Mouse (Mus musculus): Measurements from ENCODE around the gene 1700001P01Rik. TPM values are rescaled to one million over a fixed set of nuclear protein-coding genes. Genes with fewer than 3 reads are reported as not detected.

The 1700001P01Rik gene
- polyA plus RNA-seq, 1 experiment from 2014 or later = 0.31 TPM

DNA sequence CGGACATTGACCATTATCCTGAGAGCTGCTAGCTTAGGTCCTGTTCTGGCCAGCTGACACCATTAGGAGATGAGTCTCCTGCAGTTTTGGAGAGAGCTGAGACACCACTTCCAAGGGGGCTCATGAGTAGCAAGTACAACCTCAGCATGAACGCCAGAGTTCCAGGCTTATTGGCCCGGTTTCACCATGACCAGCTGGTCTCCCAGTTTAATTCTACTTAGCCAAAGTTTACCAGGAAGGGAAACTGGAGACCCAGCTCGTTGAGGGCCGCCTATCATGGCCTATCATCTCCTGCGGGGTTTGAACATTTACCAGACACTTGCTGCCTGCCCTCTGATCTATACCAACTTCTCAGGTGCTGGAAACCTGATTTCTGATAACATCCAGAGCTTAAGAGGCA lies 31.9 kb upstream of the 1700001P01Rik start:
- H3K27ac ChIP-seq (ENCODE audit: low read depth) = peak overlapping the region; percentile 78
- ATAC-seq (replicated peaks; ENCODE audit: low FRiP score, low TSS enrichment, low read depth) (no peak), DNase-seq (ENCODE audit: low spot score) (no peak)
- H3K27me3 ChIP-seq (replicated peaks; ENCODE audit: control insufficient read depth, insufficient read depth, low read length) = no peaks in the 10 kb centered on the region
- 20% methylated on average over 6 of the region's 6 CpGs for WGBS
- peaks cover 37% of the 10 kb centered on the region for H3K36me3 ChIP-seq (ENCODE audit: control insufficient read depth, insufficient read depth, low read length)
- H3K4me1 ChIP-seq (replicated peaks; ENCODE audit: control insufficient read depth, insufficient read depth, low read length) = peaks cover 94% of the 10 kb centered on the region
- no peak overlapping the region for H3K4me3 ChIP-seq (ENCODE audit: low read depth, low read length)
- H3K9me3 ChIP-seq (ENCODE audit: control insufficient read depth, low read length) = no peaks in the 10 kb centered on the region
- H3K9ac ChIP-seq (ENCODE audit: low read length) = no peak overlapping the region
- H3K4me2 ChIP-seq (ENCODE audit: low read length) = peak overlapping the region; percentile 25; the same call in 1 of the 2 replicates

DNA sequence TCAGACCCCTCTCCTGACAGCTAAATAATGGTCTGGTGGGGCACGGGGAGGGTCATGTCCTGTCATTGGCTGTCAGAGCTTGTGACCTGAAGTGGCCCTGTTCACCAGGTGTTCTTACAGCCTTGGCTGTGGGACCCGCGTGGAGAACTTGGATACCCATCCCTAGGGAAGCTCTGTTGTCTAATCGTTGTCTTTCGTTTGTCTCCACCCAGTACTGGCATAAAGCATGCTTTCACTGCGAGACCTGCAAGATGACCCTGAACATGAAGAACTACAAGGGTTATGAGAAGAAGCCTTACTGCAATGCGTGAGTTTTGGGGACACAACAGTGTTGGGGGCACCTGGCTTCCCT lies 30.9 kb upstream of the 1700001P01Rik start:
- peak overlapping the region; percentile 80; the same call in 1 of the 2 replicates for H3K27ac ChIP-seq (ENCODE audit: low read depth)
- peaks cover 37% of the 10 kb centered on the region for H3K36me3 ChIP-seq (ENCODE audit: control insufficient read depth, insufficient read depth, low read length)
- H3K9me3 ChIP-seq (ENCODE audit: control insufficient read depth, low read length) = no peaks in the 10 kb centered on the region
- peak overlapping the region; percentile 55 for H3K4me2 ChIP-seq (ENCODE audit: low read length)
- no peak overlapping the region for H3K9ac ChIP-seq (ENCODE audit: low read length)
- H3K4me3 ChIP-seq (ENCODE audit: low read depth, low read length) = no peak overlapping the region
- DNase-seq (ENCODE audit: low spot score) (no peak), ATAC-seq (replicated peaks; ENCODE audit: low FRiP score, low TSS enrichment, low read depth) (no peak)
- no peaks in the 10 kb centered on the region for H3K27me3 ChIP-seq (replicated peaks; ENCODE audit: control insufficient read depth, insufficient read depth, low read length)
- 65% methylated on average over 7 of the region's 7 CpGs for WGBS
- peaks cover 94% of the 10 kb centered on the region for H3K4me1 ChIP-seq (replicated peaks; ENCODE audit: control insufficient read depth, insufficient read depth, low read length)

DNA sequence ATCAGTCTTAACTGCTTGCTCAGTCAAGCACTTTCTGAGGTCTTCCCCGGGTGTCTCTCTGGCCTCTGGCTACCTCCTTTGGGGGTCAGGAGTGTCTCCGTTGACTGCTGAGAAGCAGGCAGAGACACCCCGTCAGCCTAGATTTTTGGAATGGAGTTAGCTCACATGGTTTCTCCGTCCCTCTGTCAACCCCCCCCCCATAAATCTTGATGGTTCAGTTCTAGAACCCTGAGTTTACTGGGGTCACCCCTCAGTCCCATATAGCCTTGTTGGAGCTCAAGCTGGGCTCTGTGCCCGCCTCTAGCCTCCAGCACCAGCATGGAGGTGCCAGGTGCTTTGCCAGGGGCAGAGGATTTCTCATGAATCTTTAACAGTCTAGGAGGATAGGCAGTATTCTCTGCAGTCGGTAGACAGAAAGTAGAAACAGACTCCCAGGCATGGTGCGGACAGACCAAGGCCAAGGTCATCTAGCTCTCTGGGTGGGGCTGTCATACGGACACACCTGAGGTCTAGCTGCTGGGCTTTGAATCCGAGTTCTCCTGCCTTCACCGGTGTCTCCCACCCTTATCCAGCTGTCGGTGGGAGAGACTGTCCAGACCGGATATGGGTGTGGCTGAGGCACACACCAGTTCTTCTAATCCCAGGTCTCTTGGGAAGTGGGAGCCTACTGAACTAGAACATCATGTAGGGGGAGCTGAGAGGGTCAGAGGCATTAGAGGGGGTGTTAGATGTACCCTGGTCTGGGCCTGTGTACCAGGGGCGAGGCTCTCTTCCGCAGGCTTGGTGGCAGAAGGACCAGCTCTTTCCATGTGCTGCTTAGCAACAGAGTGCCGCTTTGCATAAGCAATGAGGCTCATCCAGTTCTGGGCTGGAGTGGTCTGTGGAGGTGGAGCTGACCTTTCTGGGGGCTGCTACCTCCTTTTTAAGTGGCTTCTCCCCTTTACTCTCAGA lies 30.2 kb upstream of the 1700001P01Rik start:
- Histone ChIP-seq H3K27me3 (replicated peaks; ENCODE audit: control insufficient read depth, insufficient read depth, low read length) (no peaks in the 10 kb centered on the region), H3K4me3 (ENCODE audit: low read depth, low read length) (0 out of 2 replicates have a peak overlapping the region, but pooled peaks have one; percentile 2), H3K4me1 (replicated peaks; ENCODE audit: control insufficient read depth, insufficient read depth, low read length) (peaks cover 95% of the 10 kb centered on the region), H3K9me3 (ENCODE audit: control insufficient read depth, low read length) (no peaks in the 10 kb centered on the region), H3K36me3 (ENCODE audit: control insufficient read depth, insufficient read depth, low read length) (peaks cover 36% of the 10 kb centered on the region), H3K9ac (ENCODE audit: low read length) (0 out of 2 replicates have a peak overlapping the region, but pooled peaks have one; percentile 20), H3K27ac (ENCODE audit: low read depth) (peak overlapping the region; percentile 80), H3K4me2 (ENCODE audit: low read length) (peak overlapping the region; percentile 55)
- ATAC-seq (replicated peaks; ENCODE audit: low FRiP score, low TSS enrichment, low read depth) (no peak), DNase-seq (ENCODE audit: low spot score) (peak; percentile 72)
- WGBS = 21% methylated on average over 15 of the region's 15 CpGs

DNA sequence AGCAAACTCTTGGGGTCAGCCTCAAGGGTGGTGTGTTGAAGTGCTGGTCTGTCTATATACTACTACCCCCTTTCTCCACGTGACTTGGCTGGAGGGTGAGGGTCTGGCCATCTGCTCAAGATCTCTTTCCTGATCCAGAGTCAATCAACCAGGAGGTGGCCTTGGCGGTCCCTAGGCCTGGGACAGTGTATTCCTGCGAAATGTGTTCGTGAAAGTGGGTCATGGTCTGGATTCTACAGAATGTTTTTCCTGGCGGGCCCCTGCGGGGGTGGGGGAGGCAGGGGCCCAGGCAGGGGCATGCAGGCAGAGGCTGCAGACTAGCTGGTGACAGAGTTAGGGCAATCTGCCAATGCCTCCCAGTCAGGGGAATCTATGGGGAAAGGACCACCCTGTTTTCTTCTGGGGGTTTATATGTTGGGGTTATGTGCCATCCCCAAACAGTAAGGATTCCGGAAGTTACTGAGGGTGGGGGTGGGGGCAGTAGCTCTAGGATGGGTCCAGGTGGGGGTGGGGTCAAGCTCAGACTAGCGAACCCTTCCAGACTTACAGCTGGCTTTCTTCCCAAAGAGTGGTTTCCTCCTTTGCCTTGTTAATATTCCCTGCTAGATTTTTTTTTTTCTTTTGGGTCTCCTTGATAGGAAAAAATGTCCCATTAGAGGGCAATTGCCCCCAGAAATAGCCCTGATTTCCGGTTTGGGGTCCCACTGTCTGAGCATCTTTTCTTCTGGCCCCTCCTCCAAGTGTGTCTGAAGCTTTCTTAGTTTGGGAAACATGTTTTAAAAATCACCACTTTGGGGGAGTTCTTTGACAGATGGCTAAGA lies 29.3 kb upstream of the 1700001P01Rik start:
- Histone ChIP-seq H3K9me3 (ENCODE audit: control insufficient read depth, low read length) (no peaks in the 10 kb centered on the region), H3K9ac (ENCODE audit: low read length) (0 out of 2 replicates have a peak overlapping the region, but pooled peaks have one; percentile 6), H3K4me1 (replicated peaks; ENCODE audit: control insufficient read depth, insufficient read depth, low read length) (peaks cover 87% of the 10 kb centered on the region), H3K36me3 (ENCODE audit: control insufficient read depth, insufficient read depth, low read length) (peaks cover 28% of the 10 kb centered on the region), H3K4me2 (ENCODE audit: low read length) (peak overlapping the region; percentile 55), H3K27ac (ENCODE audit: low read depth) (peak overlapping the region; percentile 80), H3K4me3 (ENCODE audit: low read depth, low read length) (peak overlapping the region; percentile 21), H3K27me3 (replicated peaks; ENCODE audit: control insufficient read depth, insufficient read depth, low read length) (no peaks in the 10 kb centered on the region)
- WGBS = 9% methylated on average over 9 of the region's 9 CpGs
- ATAC-seq (replicated peaks; ENCODE audit: low FRiP score, low TSS enrichment, low read depth) (0 out of 2 replicates have a peak, but pooled peaks have one; percentile 14), DNase-seq (ENCODE audit: low spot score) (peak; percentile 74)

GRCm38 (mm10) chr11:97803847-97804246 lies 28.1 kb upstream of the 1700001P01Rik start:
- Histone ChIP-seq H3K4me3 (ENCODE audit: low read depth, low read length) (no peak overlapping the region), H3K9ac (ENCODE audit: low read length) (no peak overlapping the region), H3K4me2 (ENCODE audit: low read length) (peak overlapping the region; percentile 55; the same call in 1 of the 2 replicates), H3K27me3 (replicated peaks; ENCODE audit: control insufficient read depth, insufficient read depth, low read length) (no peaks in the 10 kb centered on the region), H3K36me3 (ENCODE audit: control insufficient read depth, insufficient read depth, low read length) (peaks cover 19% of the 10 kb centered on the region), H3K27ac (ENCODE audit: low read depth) (peak overlapping the region; percentile 80), H3K9me3 (ENCODE audit: control insufficient read depth, low read length) (no peaks in the 10 kb centered on the region), H3K4me1 (replicated peaks; ENCODE audit: control insufficient read depth, insufficient read depth, low read length) (peaks cover 75% of the 10 kb centered on the region)
- 61% methylated on average over 5 of the region's 5 CpGs for WGBS
- no peak for ATAC-seq (replicated peaks; ENCODE audit: low FRiP score, low TSS enrichment, low read depth)
- no peak for DNase-seq (ENCODE audit: low spot score)

DNA sequence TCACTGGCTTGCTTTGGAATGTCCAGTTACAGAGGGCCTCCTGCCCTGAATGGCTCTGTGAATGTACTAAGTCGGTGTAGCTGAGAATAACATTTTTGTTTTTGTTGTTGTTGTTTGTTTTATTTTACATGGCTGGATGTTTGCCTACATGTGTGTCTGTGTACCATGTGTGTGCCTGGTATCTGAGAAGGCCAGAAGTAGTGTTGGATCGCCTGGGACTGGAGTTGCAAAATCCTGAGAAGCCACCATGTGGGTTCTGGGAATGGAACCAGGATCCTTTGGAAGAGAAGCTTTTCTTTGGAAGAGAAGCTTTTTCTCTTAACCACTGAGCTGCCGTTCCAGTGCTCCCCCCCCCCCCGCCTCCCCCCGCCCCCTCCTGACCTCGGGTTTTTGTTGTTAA lies 26.8 kb upstream of the 1700001P01Rik start:
- no peak overlapping the region for H3K9ac ChIP-seq (ENCODE audit: low read length)
- 0 out of 2 replicates have a peak overlapping the region, but pooled peaks have one; percentile 99 for H3K4me3 ChIP-seq (ENCODE audit: low read depth, low read length)
- ATAC-seq (replicated peaks; ENCODE audit: low FRiP score, low TSS enrichment, low read depth) (no peak), DNase-seq (ENCODE audit: low spot score) (no peak)
- WGBS = 32% methylated on average over 6 of the region's 6 CpGs
- peaks cover 62% of the 10 kb centered on the region for H3K4me1 ChIP-seq (replicated peaks; ENCODE audit: control insufficient read depth, insufficient read depth, low read length)
- H3K4me2 ChIP-seq (ENCODE audit: low read length) = peak overlapping the region; percentile 89
- peak overlapping the region; percentile 96 for H3K27ac ChIP-seq (ENCODE audit: low read depth)
- H3K9me3 ChIP-seq (ENCODE audit: control insufficient read depth, low read length) = no peaks in the 10 kb centered on the region
- peaks cover 8% of the 10 kb centered on the region; the same call in 1 of the 2 replicates for H3K36me3 ChIP-seq (ENCODE audit: control insufficient read depth, insufficient read depth, low read length)
- H3K27me3 ChIP-seq (replicated peaks; ENCODE audit: control insufficient read depth, insufficient read depth, low read length) = no peaks in the 10 kb centered on the region

GRCm38 (mm10) chr11:97802194-97802470 lies 26.4 kb upstream of the 1700001P01Rik start:
- H3K9me3 ChIP-seq (ENCODE audit: control insufficient read depth, low read length) = no peaks in the 10 kb centered on the region
- peak overlapping the region; percentile 89 for H3K4me2 ChIP-seq (ENCODE audit: low read length)
- peaks cover 60% of the 10 kb centered on the region for H3K4me1 ChIP-seq (replicated peaks; ENCODE audit: control insufficient read depth, insufficient read depth, low read length)
- DNase-seq (ENCODE audit: low spot score) = no peak
- peak overlapping the region; percentile 99; the same call in 1 of the 2 replicates for H3K4me3 ChIP-seq (ENCODE audit: low read depth, low read length)
- peaks cover 4% of the 10 kb centered on the region; the same call in 1 of the 2 replicates for H3K36me3 ChIP-seq (ENCODE audit: control insufficient read depth, insufficient read depth, low read length)
- peak overlapping the region; percentile 96 for H3K27ac ChIP-seq (ENCODE audit: low read depth)
- H3K27me3 ChIP-seq (replicated peaks; ENCODE audit: control insufficient read depth, insufficient read depth, low read length) = no peaks in the 10 kb centered on the region
- 19% methylated on average over 1 of the region's 1 CpGs for WGBS
- no peak overlapping the region for H3K9ac ChIP-seq (ENCODE audit: low read length)
- ATAC-seq (replicated peaks; ENCODE audit: low FRiP score, low TSS enrichment, low read depth) = no peak

GRCm38 (mm10) chr11:97801409-97802193 lies 25.9 kb upstream of the 1700001P01Rik start:
- Histone ChIP-seq H3K9ac (ENCODE audit: low read length) (peak overlapping the region; percentile 87), H3K9me3 (ENCODE audit: control insufficient read depth, low read length) (no peaks in the 10 kb centered on the region), H3K36me3 (ENCODE audit: control insufficient read depth, insufficient read depth, low read length) (no peaks in the 10 kb centered on the region), H3K4me3 (ENCODE audit: low read depth, low read length) (peak overlapping the region; percentile 99), H3K4me2 (ENCODE audit: low read length) (peak overlapping the region; percentile 89), H3K27me3 (replicated peaks; ENCODE audit: control insufficient read depth, insufficient read depth, low read length) (no peaks in the 10 kb centered on the region), H3K27ac (ENCODE audit: low read depth) (peak overlapping the region; percentile 96), H3K4me1 (replicated peaks; ENCODE audit: control insufficient read depth, insufficient read depth, low read length) (peaks cover 54% of the 10 kb centered on the region)
- 16% methylated on average over 8 of the region's 8 CpGs for WGBS
- ATAC-seq (replicated peaks; ENCODE audit: low FRiP score, low TSS enrichment, low read depth) = 0 out of 2 replicates have a peak, but pooled peaks have one; percentile 4
- peak; percentile 83 for DNase-seq (ENCODE audit: low spot score)
